Mouse (Mus musculus): ENCODE measurements around the gene Wbp11. TPM values are rescaled to one million over a fixed set of nuclear protein-coding genes. Genes with fewer than 3 reads are reported as not detected.

Wbp11 gene
- polyA plus RNA-seq (2021; fragmentation: Nextera tagmentation), result 40.5 and 46.6 TPM in 2 replicates
- long read RNA-seq, experiment 1, partial matches to known transcripts, result 24 of 28 reads
- long read RNA-seq, experiment 1, other reads (novel, unspliced or antisense), result 1 of 28 reads
- long read RNA-seq, experiment 2, transcript Wbp11-201 (12 exons, 2,739 nt), result major isoform, 142 of 196 reads
- long read RNA-seq, experiment 2, partial matches to known transcripts, result 20 of 196 reads
- long read RNA-seq, experiment 2, other reads (novel, unspliced or antisense), result 34 of 196 reads

GRCm38 (mm10) chr6:136827881-136828561, at the start of gene Wbp11:
TSS of gene Wbp11 (minus strand) at chr6:136828233.

GRCm38 (mm10) chr6:136875670-136876069, 47.6 kb upstream of the Wbp11 start, which contains the start of gene Mgp:
TSS of gene Mgp (minus strand) at chr6:136875823.

GRCm38 (mm10) chr6:136857186-136857872, 29.3 kb upstream of the Wbp11 start, which contains the start of gene Art4:
TSS of gene Art4 (minus strand) at chr6:136857733.

GRCm38 (mm10) chr6:136835352-136835751, 7.3 kb upstream of the Wbp11 start, which contains the start of gene Smco3:
TSS of gene Smco3 (minus strand) at chr6:136835452.

GRCm38 (mm10) chr6:136827516-136827880, 535 bp downstream of the Wbp11 start, which contains the start of gene BC049715:
TSS of gene BC049715 (plus strand) at chr6:136827626.

GRCm38 (mm10) chr6:136808014-136808417, 20.0 kb downstream of the Wbp11 start, which contains the start of gene H2afj:
TSS of gene H2afj (plus strand) at chr6:136808244.

GRCm38 (mm10) chr6:136803739-136804633, 24.0 kb downstream of the Wbp11 start, which contains the start of gene Hist4h4:
TSS of gene Hist4h4 (minus strand) at chr6:136804415.

GRCm38 (mm10) chr6:136781377-136781986, 46.6 kb downstream of the Wbp11 start, which contains the start of gene Gucy2c:
TSS of gene Gucy2c (minus strand) at chr6:136781765.

Small RNA genes lying within 50 kb of the gene (microRNA-seq; reads per million reads assigned to microRNA genes)
- not detected for gene Gm44364

Other genes with a start within 250 kb of the Wbp11 start
- 0.11 and 0.55 TPM in 2 replicates for gene Plbd1, start 166.3 kb downstream of the Wbp11 start, polyA plus RNA-seq (2021; fragmentation: Nextera tagmentation)
- 0.04 and 0.05 TPM in 2 replicates for gene Gucy2c, start 46.5 kb downstream of the Wbp11 start, polyA plus RNA-seq (2021; fragmentation: Nextera tagmentation)
- gene Hist4h4, start 23.8 kb downstream of the Wbp11 start, polyA plus RNA-seq (2021; fragmentation: Nextera tagmentation), result 0.08 and 0.10 TPM in 2 replicates
- gene H2afj, start 20.0 kb downstream of the Wbp11 start, polyA plus RNA-seq (2021; fragmentation: Nextera tagmentation), result 223 and 234 TPM in 2 replicates
- 4.6 and 6.7 TPM in 2 replicates for gene BC049715, start 607 bp downstream of the Wbp11 start, polyA plus RNA-seq (2021; fragmentation: Nextera tagmentation)
- 8.7 and 9.6 TPM in 2 replicates for gene Smco3, start 7.2 kb upstream of the Wbp11 start, polyA plus RNA-seq (2021; fragmentation: Nextera tagmentation)
- gene Art4, start 29.5 kb upstream of the Wbp11 start, polyA plus RNA-seq (2021; fragmentation: Nextera tagmentation), result not detected in 2 replicates
- gene Mgp, start 47.6 kb upstream of the Wbp11 start, polyA plus RNA-seq (2021; fragmentation: Nextera tagmentation), result 66.6 and 72.6 TPM in 2 replicates
- 0.55 and 0.62 TPM in 2 replicates for gene Erp27, start 93.9 kb upstream of the Wbp11 start, polyA plus RNA-seq (2021; fragmentation: Nextera tagmentation)
- gene Pde6h, start 95.6 kb upstream of the Wbp11 start, polyA plus RNA-seq (2021; fragmentation: Nextera tagmentation), result 0.33 and 0.51 TPM in 2 replicates
- 19.7 and 20.4 TPM in 2 replicates for gene Arhgdib, start 113.7 kb upstream of the Wbp11 start, polyA plus RNA-seq (2021; fragmentation: Nextera tagmentation)

All from layer of hippocampus, adult 6 months (tissue).